Mouse (Mus musculus) ES-CJ7 (cell line): ENCODE measurements at regions not wholly inside any gene's neighbourhood (a gene's known extent, or its start where the extent isn't known, plus 50 kb on each side); places are given as distances from the start of the nearest gene placed in this dataset.

ENCODE experiments used
- DNase-seq: peaks from one replicate; pipeline ENCODE4 v3.0.0; 2011; ENCODE audit warnings: low read depth, low spot score

DNA sequence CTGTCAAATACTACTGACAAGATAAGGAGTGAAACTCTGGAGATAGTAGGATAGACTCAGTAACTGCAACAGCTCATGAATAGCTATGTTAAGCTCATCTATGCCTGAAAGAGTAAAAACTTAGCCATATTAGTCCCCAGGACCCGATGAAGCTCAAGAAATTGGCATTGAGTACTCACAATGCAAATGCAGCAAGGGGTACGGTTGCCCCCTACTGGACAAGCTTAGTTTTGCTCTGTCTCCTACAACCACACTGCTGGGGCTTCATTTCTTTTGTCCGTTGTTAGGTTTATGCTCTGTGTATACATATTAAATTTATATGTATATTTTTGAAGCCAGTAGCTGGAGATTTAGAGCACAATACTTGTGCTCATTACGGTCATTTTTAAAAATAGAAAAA, 74.4 kb upstream of the Mup5 start:
- DNase-seq, result peak; percentile 33

DNA sequence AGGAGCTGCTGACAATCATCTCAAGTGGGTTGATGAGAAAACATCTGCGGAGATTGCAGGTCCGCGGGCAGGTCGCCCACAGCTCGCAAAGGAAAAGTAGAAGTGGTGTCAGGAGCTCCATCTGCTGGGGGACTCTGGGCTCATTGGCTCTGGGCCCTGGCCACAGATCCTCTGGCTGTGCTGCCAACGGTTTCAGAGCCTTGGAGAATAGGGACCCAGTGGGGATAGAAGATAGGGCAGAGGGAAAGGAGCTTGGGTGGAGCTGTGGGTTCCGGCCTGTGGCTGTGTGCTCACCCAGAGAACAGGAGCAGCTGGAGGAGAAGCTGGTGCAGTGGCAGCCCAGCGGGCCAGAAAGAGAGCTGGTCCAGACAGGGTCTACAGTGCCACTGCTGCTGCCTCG, 67.1 kb upstream of the Mup5 start:
- DNase-seq, result no peak

DNA sequence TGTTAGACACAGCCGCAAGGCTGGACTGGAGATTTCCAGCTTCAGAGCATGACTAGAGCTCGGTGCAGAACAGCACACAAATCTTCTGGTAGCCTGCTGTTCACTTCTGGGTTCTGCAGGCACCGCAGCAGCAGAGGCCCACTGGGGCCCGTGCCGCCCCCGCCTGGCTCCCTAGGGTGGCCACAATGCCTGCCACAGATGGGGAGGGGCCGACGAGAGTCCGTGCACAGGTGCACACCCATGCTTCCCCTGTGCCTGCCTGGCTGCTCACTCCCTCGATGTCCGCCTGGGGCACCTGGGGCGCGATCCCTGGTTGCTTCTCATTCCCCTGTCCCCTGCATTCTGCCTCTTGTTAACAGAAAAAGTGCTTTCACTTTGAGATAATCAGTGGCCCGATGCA, 63.2 kb upstream of the Mup5 start:
- no peak for DNase-seq

DNA sequence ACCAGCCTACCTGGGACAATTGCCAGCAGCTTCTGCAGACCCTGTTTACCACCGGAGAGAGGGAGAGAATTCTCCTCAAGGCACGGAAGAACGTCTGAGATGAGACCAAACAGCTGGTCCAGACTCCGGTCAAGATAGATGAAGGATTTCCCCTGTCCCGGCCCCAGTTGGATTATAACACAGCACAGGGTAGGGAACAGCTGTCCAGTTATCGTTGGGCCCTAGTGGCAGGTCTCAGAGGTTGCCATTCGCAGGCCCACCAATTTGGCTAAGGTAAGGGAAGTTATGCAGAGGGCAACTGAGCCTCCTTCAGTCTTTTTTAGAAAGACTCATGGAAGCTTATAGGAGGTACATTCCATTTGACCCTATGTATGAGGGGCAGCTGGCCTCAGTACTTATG, 62.1 kb upstream of the Mup5 start:
- DNase-seq, result no peak
